Mouse (Mus musculus) liver, adult 2 months (tissue): Measurements from ENCODE around the gene Ndufb7. TPM values are rescaled to one million over a fixed set of nuclear protein-coding genes. Genes with fewer than 3 reads are reported as not detected.
"Not testable (repeated sequence)": the region's sequence is repeated elsewhere in the genome, so short reads cannot be mapped to it uniquely, and the experiment has no call there.

ENCODE experiments used
- DNase-seq: peaks from one replicate; pipeline ENCODE4 v3.0.0-alpha.2; 2011; ENCODE audit warnings: low read depth, low spot score; ENCODE audit errors: extremely low read depth
- H3K27ac ChIP-seq: fragments of 200-500 bp; replicated peaks from 2 replicates; pipeline ENCODE4 v1.5.1; 2012; ENCODE audit warnings: low read depth, mild to moderate bottlenecking, control low read depth, inconsistent platforms, low read length; ENCODE audit not compliant: insufficient read depth
- H3K27me3 ChIP-seq: fragments of 200-500 bp; 2 replicates; pipeline ENCODE4 v1.6.1; 2012; ENCODE audit warnings: mild to moderate bottlenecking, moderate library complexity, low read length, inconsistent platforms; ENCODE audit not compliant: control insufficient read depth, insufficient read depth
- H3K36me3 ChIP-seq: fragments of 200-500 bp; 2 replicates; pipeline ENCODE4 v1.6.1; 2012; ENCODE audit warnings: low read length, inconsistent platforms; ENCODE audit not compliant: control insufficient read depth, insufficient read depth
- H3K4me1 ChIP-seq: fragments of 200-500 bp; 2 replicates; pipeline ENCODE4 v1.6.1; 2011; ENCODE audit warnings: low read length; ENCODE audit not compliant: control insufficient read depth, insufficient read depth
- H3K4me3 ChIP-seq: fragments of 200-500 bp; 2 replicates; pipeline ENCODE4 v1.5.1; 2011; ENCODE audit warnings: low read depth, mild to moderate bottlenecking, control low read depth, low read length, moderate library complexity; ENCODE audit not compliant: insufficient read depth
- H3K79me2 ChIP-seq: fragments of 200-500 bp; 2 replicates; pipeline ENCODE4 v1.6.1; 2012; ENCODE audit warnings: inconsistent platforms, mild to moderate bottlenecking, low read length, moderate library complexity; ENCODE audit not compliant: control insufficient read depth, insufficient read depth
- H3K9ac ChIP-seq: fragments of 200-500 bp; 2 replicates; pipeline ENCODE4 v1.6.1; 2012; ENCODE audit warnings: low read depth, mild to moderate bottlenecking, control low read depth, inconsistent platforms, low read length
- CTCF ChIP-seq: fragments of 200-500 bp; IDR thresholded peaks from 2 replicates; pipeline ENCODE4 v1.5.1; 2011; ENCODE audit warnings: low read depth, low read length, control low read depth
- POLR2A ChIP-seq: fragments of 200-500 bp; IDR thresholded peaks from 2 replicates; pipeline ENCODE4 v1.6.1; 2011; ENCODE audit warnings: low read length, control low read depth; ENCODE audit not compliant: insufficient read depth; ENCODE audit errors: extremely low read depth
- WGBS: fragments of 180-500 bp; shearing (Covaris S2); methylation state at CpG from one replicate; pipeline ENCODE4 v1.1.7; 2018; 5-methylcytosine and 5-hydroxymethylcytosine counted together
- polyA plus RNA-seq: library from polyadenylated mRNA; depleted of rRNA; stranded (reverse); fragments of >200 nt; gene quantifications from 2 replicates; pipeline ENCODE4 v1.2.3, GENCODE M21; 2012; rRNA removed
- total RNA-seq: library from RNA; depleted of rRNA; stranded (reverse); fragments of >200 nt; gene quantifications from 2 replicates; pipeline ENCODE4 v1.2.3, GENCODE M21; 2014; rRNA removed

The Ndufb7 gene
- total RNA-seq (190 and 193 TPM in 2 replicates), polyA plus RNA-seq (297 and 359 TPM in 2 replicates)

GRCm38 (mm10) chr8:83566469-83567395 lies at the start of gene Ndufb7:
Gene Ndufb7 (plus strand): TSS chr8:83566671.
- no peaks in the 10 kb centered on the region for H3K27me3 ChIP-seq
- H3K4me1 ChIP-seq, result peaks cover 9% of the 10 kb centered on the region
- H3K9ac ChIP-seq, result peak within 1 kb of the TSS; percentile 87
- H3K36me3 ChIP-seq, result no peaks in the 10 kb centered on the region
- peak within 1 kb of the TSS; percentile 75 for H3K4me3 ChIP-seq
- peak within 1 kb of the TSS; percentile 91 for H3K27ac ChIP-seq
- DNase-seq, result peak; percentile 76
- WGBS, result under 1% methylated on average over 48 of the region's 48 CpGs
- TF ChIP-seq POLR2A, result peak; percentile 59
- peak; percentile 94 for TF ChIP-seq CTCF
- peaks cover 24% of the 10 kb centered on the region; the same call in 1 of the 2 replicates for H3K79me2 ChIP-seq

GRCm38 (mm10) chr8:83520432-83520831 lies 46.0 kb upstream of the Ndufb7 start:
- no peak for DNase-seq
- no peak for TF ChIP-seq POLR2A
- TF ChIP-seq CTCF, result no peak
- WGBS, result 59% methylated on average over 3 of the region's 3 CpGs
- H3K4me3 ChIP-seq, result no peak overlapping the region
- H3K27me3 ChIP-seq, result no peaks in the 10 kb centered on the region
- H3K36me3 ChIP-seq, result no peaks in the 10 kb centered on the region
- H3K27ac ChIP-seq, result no peak overlapping the region
- no peak overlapping the region for H3K9ac ChIP-seq
- no peaks in the 10 kb centered on the region for H3K79me2 ChIP-seq
- no peaks in the 10 kb centered on the region for H3K4me1 ChIP-seq

DNA sequence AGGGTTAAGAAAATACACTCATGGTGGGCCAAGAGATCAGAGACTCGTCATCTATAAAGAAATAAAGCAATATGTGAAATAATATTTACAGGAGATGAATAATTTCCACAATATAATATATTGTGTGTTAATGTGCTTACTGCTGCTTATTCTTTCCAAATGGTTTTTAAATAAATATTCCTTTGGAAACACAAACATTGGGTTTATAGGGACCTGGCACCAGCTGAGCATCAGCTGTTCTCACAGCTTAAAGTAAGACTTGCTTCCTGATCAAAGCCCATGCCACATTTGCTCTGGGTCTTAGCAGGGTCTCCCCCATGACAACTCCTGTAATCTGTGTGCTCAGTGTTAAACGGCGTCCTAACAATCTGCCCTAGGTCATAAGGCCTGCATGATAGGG lies 45.6 kb upstream of the Ndufb7 start:
- H3K79me2 ChIP-seq, H3K4me1 ChIP-seq: not testable (repeated sequence)
- 66% methylated on average over 3 of the region's 3 CpGs for WGBS

GRCm38 (mm10) chr8:83521310-83521709 lies 45.2 kb upstream of the Ndufb7 start:
- TF ChIP-seq POLR2A (no peak), CTCF (no peak)
- no peaks in the 10 kb centered on the region for H3K79me2 ChIP-seq
- WGBS, result 11% methylated on average over 1 of the region's 1 CpGs

More for the DNA sequence above, 45.6 kb upstream of the Ndufb7 start:
- not testable (repeated sequence) for H3K27me3 ChIP-seq, H3K36me3 ChIP-seq, H3K4me3 ChIP-seq, DNase-seq, H3K27ac ChIP-seq, H3K9ac ChIP-seq

DNA sequence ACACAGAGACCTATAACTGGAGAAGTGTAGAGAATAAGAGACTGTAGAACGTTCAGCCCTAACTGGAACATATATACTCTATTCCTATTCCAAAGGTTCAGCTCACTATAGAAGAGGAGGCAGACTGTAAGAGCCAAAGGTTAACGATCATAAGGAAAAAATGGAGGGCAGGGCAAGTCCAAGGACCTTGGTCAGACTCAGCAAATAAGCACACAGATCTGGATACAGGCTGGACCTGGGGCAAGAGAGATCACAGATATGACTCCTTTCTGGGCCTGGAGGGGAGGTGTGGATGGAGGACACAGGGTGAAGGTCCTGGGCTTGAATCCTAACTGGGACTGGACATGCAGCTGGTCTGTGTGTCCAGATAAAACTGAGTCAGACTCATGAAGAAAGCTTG lies 31.7 kb upstream of the Ndufb7 start:
- Histone ChIP-seq H3K27ac (no peak overlapping the region), H3K4me3 (no peak overlapping the region), H3K36me3 (no peaks in the 10 kb centered on the region), H3K79me2 (no peaks in the 10 kb centered on the region), H3K4me1 (no peaks in the 10 kb centered on the region), H3K27me3 (no peaks in the 10 kb centered on the region), H3K9ac (no peak overlapping the region)
- 77% methylated on average over 2 of the region's 2 CpGs for WGBS
- no peak for TF ChIP-seq CTCF
- no peak for TF ChIP-seq POLR2A
- no peak for DNase-seq

More at GRCm38 (mm10) chr8:83521310-83521709, 45.2 kb upstream of the Ndufb7 start:
- H3K9ac ChIP-seq, result no peak overlapping the region
- no peaks in the 10 kb centered on the region for H3K27me3 ChIP-seq
- H3K4me1 ChIP-seq, result no peaks in the 10 kb centered on the region
- DNase-seq, result no peak
- H3K4me3 ChIP-seq, result no peak overlapping the region
- no peaks in the 10 kb centered on the region for H3K36me3 ChIP-seq
- H3K27ac ChIP-seq, result no peak overlapping the region

GRCm38 (mm10) chr8:83535736-83536135 lies 30.7 kb upstream of the Ndufb7 start, which contains the start of gene Olfr370:
Gene Olfr370 (plus strand): TSS chr8:83535780.
- Histone ChIP-seq H3K27ac (no peak within 1 kb of the TSS), H3K9ac (no peak within 1 kb of the TSS), H3K4me3 (no peak within 1 kb of the TSS), H3K27me3 (no peaks in the 10 kb centered on the region), H3K36me3 (no peaks in the 10 kb centered on the region), H3K4me1 (no peaks in the 10 kb centered on the region), H3K79me2 (no peaks in the 10 kb centered on the region)
- TF ChIP-seq POLR2A (no peak), CTCF (no peak)
- DNase-seq, result no peak
- WGBS, result 75% methylated on average over 3 of the region's 3 CpGs
